Mouse (Mus musculus) cerebellum, postnatal 25 days (tissue): Measurements from ENCODE around the gene Trmt44.

Experiments
- DNase-seq, 2 experiments: peaks; one replicate each; pipeline ENCODE4 v3.0.0; 2021; ENCODE audit warnings: mixed read lengths in 2 of 2

The Trmt44 gene

DNA sequence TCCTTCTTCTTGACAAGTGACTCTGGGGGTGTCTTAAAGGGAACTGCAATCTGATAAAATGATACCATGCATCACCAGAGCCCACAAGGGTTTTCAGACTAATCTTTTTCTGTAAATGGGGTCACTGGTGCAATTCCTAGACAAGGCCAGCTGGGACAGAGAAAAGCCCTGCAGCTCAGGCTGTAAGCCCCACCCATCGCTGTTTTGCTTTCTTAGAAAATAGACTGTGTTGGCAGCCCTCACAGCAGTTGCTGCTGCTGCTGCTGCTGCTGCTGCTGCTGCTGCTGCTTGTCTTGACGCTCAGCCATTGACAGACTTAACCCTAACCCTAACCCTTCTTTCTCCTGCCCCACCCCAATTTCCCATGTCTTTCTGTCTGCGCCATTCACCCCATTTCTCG lies 35.3 kb downstream of the Trmt44 start:
- no peak for DNase-seq

DNA sequence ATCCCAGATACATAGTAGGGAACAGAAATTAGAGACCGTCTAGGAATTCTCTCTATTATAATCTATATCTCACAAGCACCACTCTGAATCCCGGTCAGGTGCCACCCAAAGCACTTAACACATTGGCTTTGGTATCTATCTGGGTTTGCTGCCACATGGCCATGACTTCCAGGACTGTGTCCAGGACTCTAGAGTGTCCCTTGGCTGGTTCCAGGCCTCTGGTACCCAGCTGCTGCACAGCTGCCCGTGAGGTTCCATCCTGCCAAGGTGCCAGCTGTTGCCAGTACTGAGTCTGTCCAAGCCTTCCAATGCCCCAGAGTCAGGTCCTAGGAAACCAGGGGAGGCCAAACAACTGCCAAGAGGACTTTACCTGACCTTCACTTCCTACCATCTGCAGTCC lies 36.8 kb downstream of the Trmt44 start:
- DNase-seq = no peak

GRCm38 (mm10) chr5:35537474-35537873 lies 37.4 kb downstream of the Trmt44 start:
- DNase-seq = no peak

DNA sequence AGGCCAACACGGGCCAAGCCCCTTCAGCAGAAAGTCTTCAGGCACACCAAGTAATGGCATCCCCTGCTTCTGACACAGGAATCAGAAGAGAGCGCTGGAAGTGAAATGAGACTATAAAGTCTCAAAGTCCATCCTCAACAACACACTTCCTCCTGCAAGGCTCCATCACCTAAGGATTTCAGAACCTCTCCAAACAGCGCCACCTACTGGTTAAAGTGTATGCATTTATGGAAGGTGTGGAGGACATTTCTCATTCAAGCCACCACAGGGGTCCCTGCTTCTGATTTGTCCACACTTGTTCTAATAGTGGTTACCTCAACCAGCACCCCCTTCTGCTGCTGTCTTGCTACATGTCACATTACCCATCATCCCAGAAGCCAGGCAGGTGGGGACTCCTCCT lies 38.6 kb downstream of the Trmt44 start:
- no peak for DNase-seq

GRCm38 (mm10) chr5:35531586-35531985 lies 43.3 kb downstream of the Trmt44 start:
- DNase-seq = no peak

DNA sequence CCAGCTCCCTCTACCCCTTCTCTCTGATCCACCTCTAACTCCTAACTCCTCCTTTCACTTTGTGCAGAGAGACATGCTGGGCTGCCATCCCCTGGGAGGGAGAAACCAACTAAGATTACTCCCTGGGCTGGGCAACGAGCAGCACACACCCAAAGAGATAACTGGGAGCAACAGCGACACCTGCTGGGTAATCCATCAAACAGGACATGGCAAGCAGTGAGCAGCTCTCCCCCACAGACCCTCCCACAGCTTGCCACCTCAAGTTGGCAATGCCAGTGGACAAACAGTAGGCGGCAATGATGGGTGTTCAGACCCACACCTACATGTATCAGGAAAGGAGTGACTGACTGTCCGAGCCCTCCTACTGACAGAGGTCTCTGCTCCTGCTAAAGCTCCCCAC lies 44.4 kb downstream of the Trmt44 start:
- peak; percentile 30 to 56 for DNase-seq

DNA sequence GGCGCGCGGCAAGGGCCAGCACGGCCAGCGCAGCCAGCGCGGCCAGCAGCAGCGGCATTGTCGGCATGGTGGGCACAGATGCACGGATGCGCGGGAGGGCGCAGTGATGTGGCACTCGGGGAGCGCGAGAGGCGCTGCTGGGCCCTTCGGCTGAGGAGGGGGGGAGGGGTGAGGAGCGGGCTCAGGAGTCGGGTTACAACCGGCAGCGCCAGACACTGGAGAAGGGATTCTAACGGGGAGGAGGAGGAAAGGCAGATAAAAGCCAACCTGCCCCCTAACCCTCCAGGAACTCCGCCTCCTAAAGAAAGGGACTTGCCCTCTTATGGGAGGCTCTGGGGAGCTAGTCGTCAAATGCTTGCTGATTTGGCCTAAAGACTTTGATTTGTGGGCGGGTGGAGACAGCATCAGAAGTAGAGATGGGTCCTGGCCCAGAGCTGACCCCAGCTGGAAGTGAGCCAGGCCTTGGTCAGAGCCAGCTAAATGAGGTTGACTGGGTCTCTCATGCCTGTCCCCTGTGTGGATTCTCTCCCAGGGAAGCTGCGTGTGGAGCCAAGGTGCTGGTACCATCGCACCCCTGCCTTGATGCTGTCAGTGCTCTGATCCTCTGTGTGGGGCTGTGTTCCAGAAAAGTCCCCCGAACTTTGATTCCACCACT lies 49.3 kb downstream of the Trmt44 start, which contains the start of gene Cpz:
TSS of gene Cpz (minus strand) at position 230 of the 655 bp plus-strand sequence.
- DNase-seq = peak in 1 of 2 experiments; percentile 27

DNA sequence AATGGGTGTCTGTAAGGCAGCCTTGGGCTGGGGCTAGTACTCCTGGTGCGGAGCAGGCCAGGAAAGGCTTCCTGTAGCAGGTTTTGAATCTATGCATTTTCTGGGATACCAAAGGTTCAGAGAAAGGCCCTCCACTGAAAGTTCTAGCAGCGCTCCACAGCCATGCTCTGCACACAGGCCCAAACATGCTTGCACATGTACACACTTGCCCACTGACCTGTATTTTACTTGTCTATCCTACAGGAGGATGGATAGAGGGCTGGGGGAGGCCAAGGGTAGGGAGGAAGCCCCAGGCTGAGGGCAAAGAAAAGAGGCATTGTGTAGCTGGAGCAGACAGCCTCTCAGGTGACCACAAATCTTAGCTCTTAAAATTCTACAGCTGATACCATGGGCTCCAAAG lies 50.5 kb downstream of the Trmt44 start:
- no peak for DNase-seq

GRCm38 (mm10) chr5:35523735-35524134 lies 51.1 kb downstream of the Trmt44 start:
- DNase-seq = peak; percentile 68 to 86

DNA sequence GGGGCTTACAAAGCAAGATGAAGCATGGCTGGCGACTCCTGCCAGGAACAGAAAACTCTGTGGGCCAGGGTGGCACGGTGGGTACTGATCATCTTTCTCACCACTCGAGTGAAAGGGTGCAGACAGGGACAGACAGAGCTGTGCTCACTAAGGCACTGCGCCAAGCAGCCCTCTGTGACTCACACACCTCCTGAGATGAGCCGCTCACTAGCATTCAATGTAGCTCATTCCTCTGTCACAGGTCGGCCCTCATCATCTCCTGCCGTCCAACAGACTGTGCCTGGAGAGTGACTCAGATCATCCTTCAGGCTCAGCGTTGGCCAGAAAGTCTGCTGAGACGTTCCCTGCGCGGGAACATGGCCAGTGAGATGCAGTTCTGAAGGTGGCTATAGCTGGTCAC lies 58.1 kb downstream of the Trmt44 start:
- no peak for DNase-seq

DNA sequence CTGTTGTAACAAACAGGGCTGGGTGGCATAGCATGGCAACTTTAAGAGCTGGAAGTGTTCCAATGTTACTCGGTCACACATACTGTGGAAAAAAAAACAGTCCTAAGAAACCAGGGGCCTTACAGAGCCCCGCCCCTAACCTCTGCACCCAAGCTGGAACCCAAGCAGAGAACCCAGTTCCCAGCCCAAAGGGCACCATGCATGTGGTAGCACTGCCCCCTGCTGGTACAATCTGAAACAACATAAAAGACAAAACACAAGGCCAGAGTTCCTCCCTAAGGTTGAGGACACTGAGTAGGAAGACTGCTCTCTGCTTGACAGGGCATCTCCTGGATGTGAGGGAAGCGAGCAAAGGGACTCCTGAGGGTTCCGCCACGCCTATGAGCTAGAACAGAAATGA lies 64.3 kb downstream of the Trmt44 start:
- peak; percentile 50 to 73 for DNase-seq
